Mouse (Mus musculus) lung, adult 2 months (tissue): ENCODE data around the gene Med31. TPM values are rescaled to one million over a fixed set of nuclear protein-coding genes. Genes with fewer than 3 reads are reported as not detected.
"Not testable (repeated sequence)": the region's sequence is repeated elsewhere in the genome, so short reads cannot be mapped to it uniquely, and the experiment has no call there.

Experiments
- DNase-seq: peaks from one replicate; pipeline ENCODE4 v3.0.0; 2022
- H3K4me1 ChIP-seq: fragments of 200-500 bp; 2 replicates; pipeline ENCODE4 v1.6.1; 2011; ENCODE audit warnings: low read length; ENCODE audit not compliant: control insufficient read depth, insufficient read depth
- H3K4me3 ChIP-seq: fragments of 200-500 bp; replicated peaks from 2 replicates; pipeline ENCODE3; 2011; ENCODE audit warnings: low read depth, mild to moderate bottlenecking, control low read depth, low read length; ENCODE audit errors: extremely low read depth
- CTCF ChIP-seq: fragments of 200-500 bp; IDR thresholded peaks from 2 replicates; pipeline ENCODE4 v1.5.1; 2011; ENCODE audit warnings: mild to moderate bottlenecking, low read length, control low read depth; ENCODE audit not compliant: insufficient read depth
- POLR2A ChIP-seq: fragments of 200-500 bp; IDR thresholded peaks from 2 replicates; pipeline ENCODE4 v1.6.1; 2011; ENCODE audit warnings: low read depth, mild to moderate bottlenecking, control low read depth, low read length, borderline replicate concordance; ENCODE audit errors: extremely low read depth
- WGBS: fragments of 180-500 bp; shearing (Covaris S2); methylation state at CpG from one replicate; pipeline ENCODE4 v1.1.7; 2018; 5-methylcytosine and 5-hydroxymethylcytosine counted together
- polyA plus RNA-seq: library from polyadenylated mRNA; depleted of rRNA; stranded (reverse); fragments of >200 nt; gene quantifications from 2 replicates; pipeline ENCODE4 v1.2.3, GENCODE M21; 2012; rRNA removed

The Med31 gene
- polyA plus RNA-seq, 1 experiment: 9.5 TPM

- Histone ChIP-seq H3K4me1 (no peaks in the 10 kb centered on the region), H3K4me3 (no peak overlapping the region)
- 90% methylated on average over 5 of the region's 5 CpGs for WGBS
- TF ChIP-seq POLR2A (no peak), CTCF (no peak)
- no peak for DNase-seq
Measured at GRCm38 (mm10) chr11:72173506-72173905, 41.9 kb downstream of the Med31 start.

GRCm38 (mm10) chr11:72171906-72172305, 43.5 kb downstream of the Med31 start:
- not testable (repeated sequence) for H3K4me3 ChIP-seq, DNase-seq
- 89% methylated on average over 4 of the region's 4 CpGs for WGBS

GRCm38 (mm10) chr11:72169871-72170270, 45.5 kb downstream of the Med31 start:
- 94% methylated on average over 4 of the region's 4 CpGs for WGBS
- no peak overlapping the region for H3K4me3 ChIP-seq
- no peak for TF ChIP-seq CTCF
- no peak for TF ChIP-seq POLR2A
- DNase-seq: no peak
- H3K4me1 ChIP-seq: peaks cover 5% of the 10 kb centered on the region

More at GRCm38 (mm10) chr11:72171906-72172305, 43.5 kb downstream of the Med31 start:
- not testable (repeated sequence) for H3K4me1 ChIP-seq

GRCm38 (mm10) chr11:72163198-72163597, 52.2 kb downstream of the Med31 start:
- no peak for TF ChIP-seq POLR2A
- TF ChIP-seq CTCF: no peak
- no peak for DNase-seq
- Histone ChIP-seq H3K4me3 (no peak overlapping the region), H3K4me1 (peaks cover 4% of the 10 kb centered on the region)
- 75% methylated on average over 2 of the region's 2 CpGs for WGBS

Other genes with a start within 250 kb of the Med31 start
- gene Aipl1, start 178.1 kb downstream of the Med31 start, polyA plus RNA-seq: 0.08 and 0.11 TPM in 2 replicates
- 1.2 and 1.8 TPM in 2 replicates for gene Pimreg, start 173.6 kb downstream of the Med31 start, polyA plus RNA-seq
- 26.9 and 30.0 TPM in 2 replicates for gene Pitpnm3, start 79.8 kb downstream of the Med31 start, polyA plus RNA-seq
- 0.20 and 0.32 TPM in 2 replicates for gene Gm43951, start 8.8 kb downstream of the Med31 start, polyA plus RNA-seq
- gene 4933427D14Rik, start 8.1 kb downstream of the Med31 start, polyA plus RNA-seq: 4.1 and 5.1 TPM in 2 replicates
- 36.0 and 53.8 TPM in 2 replicates for gene Txndc17, start 8.0 kb downstream of the Med31 start, polyA plus RNA-seq
- gene Slc13a5, start 51.6 kb upstream of the Med31 start, polyA plus RNA-seq: not detected in 2 replicates
- 28.2 and 55.3 TPM in 2 replicates for gene Xaf1, start 86.0 kb upstream of the Med31 start, polyA plus RNA-seq
- gene Fbxo39, start 98.9 kb upstream of the Med31 start, polyA plus RNA-seq: 0.12 and 0.31 TPM in 2 replicates
- gene Tekt1, start 146.8 kb upstream of the Med31 start, polyA plus RNA-seq: 4.8 and 8.3 TPM in 2 replicates
- gene Smtnl2, start 196.1 kb upstream of the Med31 start, polyA plus RNA-seq: 32.1 and 34.5 TPM in 2 replicates
- gene Ggt6, start 219.9 kb upstream of the Med31 start, polyA plus RNA-seq: 2.9 and 7.0 TPM in 2 replicates
- gene Mybbp1a, start 225.8 kb upstream of the Med31 start, polyA plus RNA-seq: 26.1 and 32.8 TPM in 2 replicates